Mouse (Mus musculus) layer of hippocampus, postnatal 10 days (tissue): ENCODE measurements around the gene Tmem216. TPM values are rescaled to one million over a fixed set of nuclear protein-coding genes. Genes with fewer than 3 reads are reported as not detected.

Experiments
- DNase-seq, 2 experiments: peaks; one replicate each; pipeline ENCODE4 v3.0.0; 2021; ENCODE audit warnings: low spot score in 2 of 2
- long read RNA-seq: library from polyadenylated mRNA; stranded (forward); transcript quantifications from one replicate; pipeline ENCODE4 v2.0.0, GENCODE M21; 2023
- total RNA-seq, 2 experiments: library from RNA; stranded (reverse); gene quantifications; 2 replicates each; pipeline ENCODE4 v1.2.3; 2021

Tmem216 gene
- total RNA-seq: 10 to 100 TPM; 12.3 to 13.0 TPM
- long read RNA-seq, partial matches to known transcripts: 1 of 17 reads
- long read RNA-seq, other reads (novel, unspliced or antisense): 7 of 17 reads

DNA sequence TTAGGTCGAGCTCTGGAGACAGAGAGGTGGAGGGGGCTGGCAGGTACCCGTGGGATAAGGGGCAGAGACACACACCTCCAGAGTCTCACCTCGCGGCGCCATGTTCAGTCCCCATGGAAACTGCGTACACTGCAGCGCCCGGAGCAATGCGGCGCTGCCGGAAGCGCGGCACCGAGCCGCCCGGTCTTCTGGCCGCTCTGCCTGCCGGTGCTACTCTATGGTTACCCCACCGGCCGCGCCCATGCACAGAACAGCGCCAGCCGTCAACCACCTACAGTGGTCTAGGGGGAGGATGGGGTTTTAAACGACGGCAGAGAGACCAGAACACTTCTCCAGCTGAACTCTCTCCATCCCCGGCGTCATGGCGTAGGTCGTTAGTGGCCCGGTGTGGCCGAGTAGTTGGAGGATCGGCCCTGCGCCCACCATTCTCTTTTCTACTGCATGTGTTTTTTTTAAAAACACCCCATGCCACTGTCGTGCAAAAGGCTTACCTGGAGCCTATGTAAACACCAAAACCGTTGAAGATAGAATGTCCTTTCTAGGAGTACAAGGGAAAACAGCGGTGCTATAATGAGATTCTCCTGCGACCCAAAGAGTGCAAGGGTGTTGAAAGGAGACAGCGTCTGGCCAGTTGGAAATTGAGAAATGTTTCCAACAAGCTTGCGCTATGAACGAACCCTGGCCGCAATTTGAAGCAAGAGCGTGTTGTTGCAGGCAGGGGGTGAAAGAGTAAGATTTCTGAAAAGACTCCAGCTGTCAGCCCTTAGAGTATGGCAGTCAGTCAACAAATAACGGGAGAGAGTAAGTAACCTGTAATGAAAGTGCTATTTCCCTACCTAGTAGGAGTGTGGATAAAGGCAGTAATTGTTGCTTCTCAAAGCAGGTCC lies at the start of gene Tmem216:
TSS of gene Tmem216 (minus strand) at position 615 of the 887 bp plus-strand sequence.
- peak; percentile 76 to 84 for DNase-seq

DNA sequence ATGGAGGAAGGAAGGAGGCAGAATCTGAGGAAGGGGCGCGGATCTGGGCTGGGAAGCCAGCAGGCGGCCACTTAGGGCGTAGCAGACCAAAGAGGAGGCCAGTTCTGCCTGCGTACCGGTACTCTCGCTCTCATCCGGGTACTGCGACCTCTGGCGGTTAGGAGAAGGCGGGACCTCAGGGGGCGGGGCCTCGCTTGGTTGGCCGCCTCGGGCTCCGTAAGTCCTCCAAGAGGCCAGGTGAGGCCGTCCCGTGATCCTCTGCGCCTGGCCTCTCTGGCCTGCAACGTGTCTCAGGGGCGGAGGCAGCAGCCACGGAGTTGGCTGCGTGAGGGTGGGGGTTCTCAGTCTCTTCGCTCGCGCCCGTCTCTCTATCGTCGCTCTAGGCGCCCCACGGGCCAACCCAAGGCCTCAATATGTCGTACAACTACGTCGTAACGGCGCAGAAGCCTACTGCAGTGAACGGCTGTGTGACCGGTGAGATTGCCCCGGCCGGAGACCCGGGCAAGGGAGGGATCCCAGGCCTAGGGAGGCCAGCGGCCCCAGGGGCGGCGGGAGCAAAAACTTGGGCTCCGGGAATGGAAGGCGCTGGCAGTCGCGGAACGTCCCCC lies 49.4 kb upstream of the Tmem216 start, which contains the start of the genes Ddb1 and Tkfc:
TSS of gene Ddb1 (plus strand) at position 35 of the 608 bp plus-strand sequence.
TSS of gene Tkfc (minus strand) at position 362 of the 608 bp plus-strand sequence.
- DNase-seq: peak; percentile 99

DNA sequence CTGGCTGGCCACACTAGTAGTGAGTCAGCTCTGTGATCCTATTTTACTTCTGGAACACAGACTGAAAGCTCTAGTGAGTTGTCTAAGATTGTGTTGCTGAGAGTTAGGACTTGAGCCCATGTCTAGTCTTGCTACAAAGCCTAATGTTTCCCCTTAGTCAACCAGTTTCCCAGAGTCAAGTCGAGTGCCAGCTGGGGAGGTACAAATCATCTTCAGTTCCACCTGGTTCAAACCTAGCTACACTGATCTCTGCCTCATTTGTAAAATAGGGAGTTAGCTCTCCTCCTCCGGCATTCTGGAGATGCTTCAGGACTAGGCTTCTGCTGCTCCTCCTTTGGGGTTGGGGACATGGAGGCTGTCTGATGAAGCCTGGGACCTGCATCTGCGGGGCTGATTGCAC lies 48.5 kb upstream of the Tmem216 start:
- peak in 1 of 2 experiments; percentile 15 for DNase-seq

DNA sequence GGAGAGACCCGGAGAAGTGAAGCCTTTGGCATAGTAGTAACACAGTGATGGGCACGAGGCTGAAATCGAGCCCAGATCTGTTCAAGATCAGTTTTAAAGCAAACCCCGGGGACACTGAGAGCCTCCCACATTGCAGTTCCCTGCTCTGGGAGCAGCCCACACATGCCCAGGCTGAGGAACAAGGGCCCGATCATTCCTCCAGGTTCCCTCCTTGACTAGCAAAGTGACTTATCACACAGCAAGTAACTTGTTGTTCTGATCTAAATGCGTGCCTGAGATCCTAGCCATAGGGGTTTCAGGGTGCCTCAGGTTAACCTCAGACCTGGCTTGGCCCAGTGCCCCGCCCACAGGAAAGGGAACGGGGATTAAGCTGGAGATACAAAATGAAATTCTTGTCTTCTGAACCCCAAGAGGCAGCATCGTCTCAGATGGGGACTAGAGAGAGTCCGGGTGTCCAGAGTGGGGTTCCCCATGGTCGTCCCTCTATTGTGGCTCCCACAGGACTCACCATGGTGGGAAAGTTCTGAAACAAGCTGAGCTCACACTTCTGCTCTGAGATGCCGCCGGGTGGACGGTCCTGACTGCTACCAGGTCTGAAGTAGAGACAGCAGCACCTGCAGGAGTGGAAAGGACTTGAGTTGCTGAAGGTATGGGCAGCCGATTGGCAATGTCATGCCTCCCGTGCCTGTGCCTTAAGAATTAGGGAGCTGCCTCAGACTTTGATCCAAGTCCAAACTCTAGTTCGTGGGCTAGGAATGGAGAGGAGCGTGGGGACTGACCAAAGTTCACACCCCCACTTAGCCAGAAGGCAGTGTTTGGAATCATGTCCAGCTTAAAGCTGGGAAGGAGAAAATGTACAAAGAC lies 47.9 kb upstream of the Tmem216 start:
- peak in 1 of 2 experiments; percentile 19 for DNase-seq

DNA sequence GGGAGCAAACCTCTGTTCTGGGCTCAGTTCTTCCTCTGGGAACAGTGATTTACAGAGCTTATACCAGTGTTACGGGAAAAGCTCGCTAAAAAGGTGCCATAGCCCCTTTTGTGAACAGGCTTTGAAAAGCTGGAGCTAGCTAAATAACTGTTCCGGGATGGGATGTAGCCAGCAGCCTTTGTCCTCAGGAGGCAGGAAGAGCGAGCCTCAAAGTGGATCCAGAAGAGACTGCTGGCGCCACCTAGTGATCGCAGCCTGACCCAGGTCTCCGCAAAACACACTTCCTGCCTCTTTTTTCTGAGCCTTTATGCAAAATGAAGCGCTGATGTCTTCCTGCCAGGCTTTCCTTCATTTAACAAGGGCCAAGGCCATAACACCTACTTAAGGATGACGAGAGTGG lies 46.7 kb upstream of the Tmem216 start:
- DNase-seq: peak; percentile 92

DNA sequence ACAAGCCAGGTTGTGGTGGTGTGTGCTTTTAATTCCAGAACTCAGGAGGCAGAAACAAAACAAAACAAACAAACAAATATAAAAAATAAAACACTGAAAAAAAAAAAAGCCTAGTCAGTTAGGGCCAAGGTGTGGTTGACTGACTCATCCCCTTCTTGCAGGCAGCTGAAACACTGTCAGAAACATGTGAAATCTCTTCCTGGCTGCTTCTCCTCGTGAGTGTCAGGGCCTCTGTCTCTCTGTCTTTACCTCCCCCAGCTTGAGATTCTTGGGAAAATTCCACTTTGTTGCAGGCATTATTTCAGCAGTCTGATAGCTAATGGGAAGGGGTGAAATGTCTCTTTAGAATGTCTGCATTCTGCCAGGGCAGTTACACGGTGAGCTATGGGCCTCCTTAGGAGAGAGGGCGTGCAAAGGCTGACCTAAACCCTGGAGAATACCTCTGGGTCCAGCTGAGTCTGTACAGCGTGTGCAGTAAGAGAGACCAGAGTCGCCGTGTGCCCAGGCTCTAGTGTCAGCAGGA lies 46.3 kb upstream of the Tmem216 start:
- no peak for DNase-seq

DNA sequence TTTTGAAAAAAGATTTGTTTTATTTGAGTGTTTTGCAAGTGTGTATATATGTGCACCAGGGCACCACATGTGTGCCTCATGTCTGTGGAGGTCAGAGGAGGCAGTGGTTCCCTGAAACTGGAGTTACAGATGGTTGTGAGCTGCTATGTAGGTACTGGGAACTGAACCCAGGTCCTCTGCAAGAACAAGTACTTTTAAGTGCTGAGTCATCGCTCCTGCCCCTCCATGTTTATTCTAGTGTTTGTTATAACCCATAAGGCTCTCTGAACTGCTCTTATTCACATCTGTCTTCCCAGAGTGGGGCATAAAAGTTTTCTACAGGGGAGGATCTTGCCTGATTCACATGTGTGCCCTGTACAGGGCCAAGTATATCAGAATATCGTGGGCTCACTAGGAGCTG lies 43.6 kb upstream of the Tmem216 start:
- DNase-seq: no peak

DNA sequence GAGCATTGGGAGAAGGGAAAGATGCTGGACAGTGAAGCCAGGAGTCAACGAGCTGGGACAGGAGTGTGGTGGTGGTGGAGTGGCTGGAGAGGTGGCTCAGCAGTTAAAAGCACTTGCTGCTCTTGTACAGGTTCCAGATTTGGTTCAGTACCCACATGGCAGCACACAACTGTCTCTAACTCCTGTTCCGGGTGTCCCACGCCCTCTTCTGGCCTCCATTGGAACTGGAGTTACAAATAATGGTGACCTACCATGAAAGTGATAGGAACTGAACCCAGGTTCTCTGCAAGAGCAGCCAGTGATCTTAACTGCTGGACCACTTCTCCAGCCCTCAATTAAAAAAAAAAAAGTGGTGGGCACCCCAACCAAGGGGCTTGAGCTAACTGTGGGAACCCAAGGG lies 42.1 kb upstream of the Tmem216 start:
- peak; percentile 16 to 24 for DNase-seq

DNA sequence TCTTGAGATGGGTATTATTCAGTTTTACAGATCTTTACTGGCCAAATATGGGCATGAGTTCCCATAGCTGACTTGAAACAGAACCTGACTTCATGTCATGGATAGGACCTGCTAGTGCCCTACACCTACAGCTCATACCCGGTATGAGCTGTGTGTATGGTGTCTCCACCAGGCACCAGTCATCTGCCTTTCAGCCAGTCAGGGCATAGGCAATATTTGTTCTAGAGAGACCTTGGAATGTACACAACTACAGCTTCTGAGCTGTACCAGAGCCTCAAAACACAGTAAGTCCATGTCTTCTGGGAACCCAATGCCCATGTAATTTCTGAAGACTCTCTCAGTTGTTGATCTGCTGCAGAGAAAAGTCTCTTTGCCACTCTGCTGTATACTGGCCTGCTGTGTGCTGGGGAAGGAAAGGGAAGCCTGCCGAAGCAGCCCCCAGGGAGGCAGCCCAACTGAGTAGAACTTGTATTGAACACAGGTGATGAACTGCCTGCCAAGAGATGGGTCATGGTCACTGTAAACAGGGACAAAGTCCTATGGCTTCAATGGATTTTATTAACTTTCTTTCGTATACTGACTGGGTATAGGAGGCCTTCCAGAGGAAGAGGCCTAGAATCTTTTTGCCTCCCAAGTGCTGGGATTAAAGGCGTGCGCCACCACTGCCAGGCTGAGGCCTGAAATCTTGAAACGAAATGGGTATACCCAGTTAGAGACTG lies 35.8 kb upstream of the Tmem216 start:
- no peak for DNase-seq

DNA sequence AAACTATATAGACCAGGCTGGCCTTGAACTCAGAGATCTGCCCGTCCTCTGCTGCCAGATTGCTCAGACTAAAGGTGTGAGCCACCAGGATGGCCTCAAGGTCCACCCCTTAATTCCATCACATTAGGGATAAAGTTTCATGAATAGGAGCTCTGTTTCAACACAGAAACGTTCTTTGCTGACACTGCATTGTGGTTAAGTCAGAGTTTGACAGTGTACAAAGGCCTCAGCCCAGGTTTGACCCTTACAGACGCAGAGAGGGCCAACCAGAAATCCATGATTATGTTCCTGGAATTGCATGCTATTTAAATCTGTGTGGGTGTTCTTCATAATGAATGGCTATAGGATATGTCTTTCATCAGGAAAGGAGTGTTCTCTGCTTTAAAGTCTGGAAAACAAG lies 34.3 kb upstream of the Tmem216 start:
- DNase-seq: no peak

DNA sequence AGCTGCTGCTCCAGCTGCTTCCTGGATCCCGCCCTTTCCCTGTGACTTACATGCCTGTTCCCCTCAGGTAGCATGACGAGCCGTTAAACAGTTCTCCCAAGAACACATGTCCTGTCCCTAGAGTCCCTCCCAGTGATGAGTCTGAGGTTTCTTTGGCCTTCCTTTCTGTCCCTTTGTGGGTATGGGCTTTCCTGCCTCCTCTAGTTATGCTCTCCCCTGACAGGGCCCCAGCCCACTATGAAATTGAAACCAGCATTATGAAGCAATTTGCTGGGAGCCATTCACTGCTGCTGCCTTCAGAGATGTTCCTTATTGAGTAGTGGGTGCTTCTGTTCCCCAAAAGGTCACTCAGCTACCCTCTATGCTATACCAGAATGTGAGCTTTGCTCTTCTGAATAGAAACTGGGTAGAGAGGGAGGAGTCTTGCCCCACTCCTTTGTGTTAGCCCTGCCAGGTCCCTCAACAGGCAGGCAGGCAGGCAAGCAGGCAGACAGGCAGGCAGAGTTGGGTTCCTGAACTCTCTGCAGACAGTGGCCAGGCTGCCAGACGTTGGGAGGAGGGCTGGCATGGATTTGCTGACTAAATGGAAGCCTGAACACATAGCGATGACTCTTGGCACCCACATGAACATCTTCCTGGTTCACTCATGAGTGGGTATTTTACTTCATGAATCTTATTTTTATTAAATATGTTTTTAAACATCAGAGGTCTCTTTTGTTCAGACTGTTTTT lies 33.3 kb upstream of the Tmem216 start:
- DNase-seq: no peak

DNA sequence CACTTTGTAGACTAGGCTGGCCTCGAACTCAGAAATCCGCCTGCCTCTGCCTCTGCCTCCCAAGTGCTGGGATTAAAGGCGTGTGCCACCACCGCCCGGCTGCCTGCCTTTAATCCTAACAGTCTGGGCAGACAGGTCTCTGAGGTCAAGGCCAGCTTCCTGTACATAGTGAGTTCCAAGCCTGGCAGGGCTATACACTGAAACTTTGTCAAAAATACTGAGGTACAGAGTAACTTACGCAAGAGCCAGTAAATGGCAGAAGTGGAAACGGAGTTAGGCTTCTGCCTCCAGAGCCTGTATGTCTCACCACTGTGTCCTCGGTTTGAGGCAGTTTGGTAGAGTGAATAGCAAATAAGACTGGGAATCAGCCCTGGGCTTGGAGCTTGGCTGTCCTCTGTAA lies 31.2 kb upstream of the Tmem216 start:
- DNase-seq: no peak

DNA sequence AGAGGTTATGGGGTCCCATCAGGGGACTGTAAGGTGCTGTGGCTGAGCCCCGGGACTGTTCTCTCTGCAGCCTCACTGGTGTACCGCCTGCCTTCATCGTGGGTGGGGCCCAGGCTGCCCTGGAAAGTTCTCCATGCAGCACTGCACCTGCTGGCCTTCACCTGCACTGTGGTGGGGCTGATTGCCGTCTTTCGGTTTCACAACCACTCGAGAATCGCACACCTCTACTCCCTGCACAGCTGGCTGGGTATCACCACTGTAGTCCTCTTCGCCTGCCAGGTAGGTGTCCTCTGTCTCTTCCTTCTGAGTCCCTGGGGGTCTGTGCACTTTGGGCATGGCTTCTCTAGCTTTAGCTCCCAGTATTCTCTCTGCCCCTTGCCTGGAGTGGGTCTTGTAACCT lies 29.1 kb upstream of the Tmem216 start:
- DNase-seq: no peak

DNA sequence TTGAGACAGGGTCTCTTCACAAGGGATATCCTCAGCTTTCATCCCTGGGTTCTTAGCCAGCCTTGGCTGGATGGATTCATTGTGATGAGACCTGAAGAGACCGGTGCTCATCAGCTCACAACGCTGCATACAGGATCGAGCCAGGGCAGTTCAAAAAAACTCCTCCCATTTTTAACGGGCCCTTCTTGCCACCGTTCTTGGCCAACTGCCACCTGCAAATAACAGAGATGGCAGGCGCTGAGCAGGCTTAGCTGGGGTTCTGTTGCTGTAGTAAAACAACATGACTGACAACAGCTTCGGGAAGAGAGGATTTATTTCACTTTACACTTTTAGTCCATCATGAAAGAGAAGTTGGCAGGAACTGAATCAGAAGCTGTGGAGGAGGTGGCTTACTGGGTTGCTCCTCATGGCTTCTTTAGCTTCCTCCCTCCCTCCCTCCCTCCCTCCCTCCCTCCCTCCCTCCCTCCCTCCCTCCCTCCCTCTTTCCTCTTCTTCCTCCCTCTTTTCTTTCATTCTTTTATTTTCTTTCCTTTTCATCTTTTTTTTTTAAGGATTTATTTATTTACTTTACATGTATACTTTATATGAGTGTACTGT lies 27.6 kb upstream of the Tmem216 start:
- peak; percentile 19 to 34 for DNase-seq

DNA sequence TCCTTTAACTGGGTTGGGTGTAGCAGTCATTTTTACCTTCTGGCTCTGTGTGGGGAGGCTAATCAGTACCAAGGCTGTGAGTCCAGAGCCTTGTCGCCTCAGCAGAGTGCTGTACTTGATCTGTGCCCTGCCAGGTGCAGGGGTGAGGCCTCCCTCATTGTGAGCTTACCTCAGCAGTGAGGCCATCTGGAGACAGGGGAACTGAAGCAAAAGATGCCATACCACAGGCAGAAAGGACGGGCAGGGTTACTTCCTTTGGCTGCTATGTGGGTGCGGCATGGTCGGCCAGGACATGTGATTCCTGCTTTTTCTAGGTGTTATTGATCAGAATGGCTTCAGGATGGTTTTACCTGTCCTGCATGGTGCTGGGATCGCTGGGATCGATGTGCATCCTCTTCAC lies 25.9 kb upstream of the Tmem216 start:
- DNase-seq: no peak

DNA sequence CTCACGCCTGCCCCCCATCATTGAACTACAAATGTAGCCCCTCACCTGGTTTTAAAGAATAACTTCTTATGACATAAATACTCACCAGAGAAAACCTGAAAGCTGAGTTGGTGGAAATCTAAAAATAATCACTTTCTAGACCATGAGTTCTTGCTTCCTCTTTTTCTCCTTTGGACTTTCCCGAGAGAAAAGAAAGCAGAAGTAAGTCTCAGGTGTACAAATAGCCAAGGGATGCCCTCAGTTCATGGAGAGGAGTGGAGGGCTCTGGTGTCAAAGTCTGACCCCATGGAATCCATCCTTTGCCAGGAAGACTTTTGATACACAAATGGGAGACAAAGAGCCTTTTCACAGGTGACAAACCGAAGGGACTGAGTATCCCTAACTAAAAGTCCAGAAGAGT lies 24.7 kb upstream of the Tmem216 start:
- no peak for DNase-seq

DNA sequence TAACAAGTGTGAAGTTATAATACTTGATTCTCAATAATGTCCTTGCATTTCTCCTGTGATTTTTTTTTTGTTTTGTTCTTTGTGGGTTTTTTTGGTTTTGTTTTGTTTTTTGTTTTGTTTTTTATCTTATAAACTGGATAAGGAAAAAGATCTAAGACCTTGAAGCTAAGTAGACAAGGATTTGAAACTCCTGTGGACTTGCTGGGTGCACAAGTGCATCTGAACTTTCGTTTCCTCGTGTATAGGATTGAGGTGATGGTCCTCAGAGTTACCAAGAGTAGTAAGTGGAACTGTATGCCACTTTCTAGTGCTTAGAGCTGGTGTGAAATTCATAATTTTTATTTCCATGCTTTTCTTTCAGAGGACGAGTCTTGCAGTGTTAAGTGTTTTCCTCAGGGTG lies 24.1 kb upstream of the Tmem216 start:
- no peak for DNase-seq

DNA sequence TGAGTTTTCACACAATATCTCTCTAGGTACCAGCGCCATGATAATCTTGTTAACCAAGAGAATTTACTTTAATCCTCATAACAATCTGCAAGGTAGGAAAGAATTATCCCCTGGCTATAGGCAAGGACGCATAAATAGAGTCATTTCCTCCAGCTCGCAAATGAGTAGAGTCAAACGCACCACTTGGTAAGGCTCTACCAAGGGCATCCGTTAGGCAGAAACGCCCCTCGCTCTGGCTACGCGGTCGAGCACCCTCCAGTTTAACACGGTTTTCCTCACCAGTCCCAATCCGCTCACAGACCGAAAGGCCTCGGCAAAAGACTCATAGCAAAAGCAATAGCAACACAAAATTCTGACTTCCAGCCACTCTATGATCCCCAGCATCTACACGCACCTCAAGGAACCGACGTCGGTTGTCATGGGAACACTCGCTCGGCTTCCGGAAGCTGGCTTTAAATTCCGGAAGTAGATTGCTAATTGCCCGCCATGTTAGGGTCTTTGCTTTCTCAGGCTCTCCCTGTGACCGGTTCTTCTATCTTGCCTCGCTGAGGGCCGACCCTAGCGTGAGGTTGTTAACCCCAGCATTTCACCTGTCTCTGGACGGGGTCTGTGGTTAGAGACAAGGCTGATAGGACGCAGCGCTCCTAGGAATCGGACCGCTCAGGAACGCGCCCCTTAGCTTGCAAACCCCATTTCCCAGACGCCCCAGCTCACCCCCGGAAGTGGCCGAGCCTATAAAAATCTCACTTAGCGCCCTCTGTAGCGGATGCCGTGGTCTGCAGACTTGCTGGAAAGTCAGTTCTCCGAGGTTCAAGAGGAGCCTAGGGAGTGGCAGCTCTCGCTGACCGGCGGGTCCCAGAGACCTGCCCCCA lies 20.9 kb upstream of the Tmem216 start, which contains the start of the genes Cyb561a3 and Tmem138:
TSS of gene Cyb561a3 (plus strand) at position 483 of the 872 bp plus-strand sequence.
TSS of gene Tmem138 (minus strand) at position 673 of the 872 bp plus-strand sequence.
- DNase-seq: peak; percentile 91 to 94
